Mouse (Mus musculus) heart, postnatal 0 days (tissue): ENCODE data around the gene Pkd1l3.

Experiments used
- CTCF ChIP-seq: IDR thresholded peaks from 2 replicates; pipeline ENCODE4 v1.5.1; 2016; ENCODE audit warnings: antibody characterized with exemption, control low read depth, low read depth
- EP300 ChIP-seq: IDR thresholded peaks from 2 replicates; pipeline ENCODE4 v1.6.1; 2016; ENCODE audit warnings: antibody characterized with exemption, low read depth

- TF ChIP-seq CTCF (no peak), EP300 (no peak)
These were observed 27.3 kb upstream of the Pkd1l3 start for GRCm38 (mm10) chr8:109586972-109587504.
